Mouse (Mus musculus): ENCODE measurements around the gene Ptcd3.
"Not testable (repeated sequence)": the region's sequence is repeated elsewhere in the genome, so short reads cannot be mapped to it uniquely, and the experiment has no call there.

Ptcd3 gene

DNA sequence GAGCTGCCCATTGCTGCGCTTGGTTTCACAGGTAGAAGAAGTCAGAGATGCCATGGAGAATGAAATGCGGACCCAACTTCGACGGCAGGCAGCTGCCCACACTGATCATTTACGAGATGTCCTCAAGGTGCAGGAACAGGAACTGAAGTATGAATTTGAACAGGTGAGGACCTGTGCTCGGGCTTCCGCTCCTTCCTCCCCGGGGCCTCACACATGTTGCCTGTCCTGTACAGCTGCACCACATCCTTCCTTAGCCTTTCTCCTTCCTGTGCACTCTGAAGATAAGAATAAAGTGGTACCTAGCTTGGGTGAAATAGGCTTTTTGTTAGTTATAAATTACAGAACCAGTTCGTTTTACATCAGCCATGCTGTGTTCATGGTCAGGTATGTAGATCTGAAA is 37.2 kb downstream of the Ptcd3 start:
- no peak for DNase-seq (ENCODE audit: low read depth, low spot score)

DNA sequence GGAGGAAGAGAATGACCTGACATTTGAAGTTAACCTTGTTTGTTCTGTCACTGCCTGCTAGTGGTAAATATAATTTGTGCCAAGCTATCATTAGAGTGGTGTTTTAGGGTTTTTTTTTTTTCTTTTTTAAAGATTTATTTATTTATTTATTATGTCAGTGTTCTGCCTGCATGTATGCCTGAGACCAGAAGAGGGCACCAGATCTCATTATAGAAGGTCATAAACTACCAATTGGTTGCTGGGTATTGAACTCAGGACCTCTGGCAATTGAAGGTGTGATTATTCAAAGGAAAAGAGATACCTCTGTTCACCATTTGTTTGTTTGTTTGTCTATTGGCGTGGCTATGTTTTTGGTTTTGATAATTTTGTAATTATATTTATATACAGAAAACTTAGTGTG is 39.7 kb downstream of the Ptcd3 start:
- DNase-seq (ENCODE audit: low read depth, low spot score) = no peak

DNA sequence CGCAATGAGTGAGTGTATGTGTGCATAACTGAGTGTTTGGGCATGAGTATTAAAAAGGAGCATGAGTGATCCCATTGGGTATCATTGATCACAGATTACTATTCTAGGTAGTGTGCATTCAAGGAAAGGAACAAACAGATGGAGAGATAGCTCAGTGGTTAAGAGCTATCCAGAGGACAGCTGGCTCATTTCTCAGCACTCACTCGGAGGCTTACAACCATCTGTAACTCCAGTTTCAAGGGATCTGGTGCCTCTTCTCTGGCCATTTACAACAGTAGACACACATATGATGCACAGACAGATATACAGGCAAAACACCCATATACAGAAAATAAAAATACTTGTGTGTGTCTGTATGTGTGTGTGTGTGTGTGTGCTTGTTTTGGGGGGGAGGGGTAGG is 40.8 kb downstream of the Ptcd3 start:
- DNase-seq (ENCODE audit: low read depth, low spot score) = no peak

DNA sequence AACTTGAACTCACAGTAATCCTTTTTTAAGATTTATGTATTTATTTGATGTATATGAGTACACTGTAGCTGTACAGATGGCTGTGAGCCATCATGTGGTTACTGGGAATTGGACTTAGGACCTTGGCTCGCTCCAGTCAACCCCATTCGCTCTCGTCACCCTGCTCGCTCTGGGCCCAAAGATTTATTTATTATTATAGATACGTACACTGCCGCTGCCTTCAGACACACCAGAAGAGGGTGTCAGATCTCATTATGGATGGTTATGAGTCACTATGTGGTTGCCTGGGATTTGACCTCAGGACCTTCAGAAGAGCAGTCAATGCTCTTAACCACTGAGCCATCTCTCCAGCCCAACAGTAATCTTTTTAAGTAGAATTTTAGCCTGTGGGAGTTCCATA is 61.6 kb downstream of the Ptcd3 start:
- not testable (repeated sequence) for DNase-seq (ENCODE audit: low read depth, low spot score)

DNA sequence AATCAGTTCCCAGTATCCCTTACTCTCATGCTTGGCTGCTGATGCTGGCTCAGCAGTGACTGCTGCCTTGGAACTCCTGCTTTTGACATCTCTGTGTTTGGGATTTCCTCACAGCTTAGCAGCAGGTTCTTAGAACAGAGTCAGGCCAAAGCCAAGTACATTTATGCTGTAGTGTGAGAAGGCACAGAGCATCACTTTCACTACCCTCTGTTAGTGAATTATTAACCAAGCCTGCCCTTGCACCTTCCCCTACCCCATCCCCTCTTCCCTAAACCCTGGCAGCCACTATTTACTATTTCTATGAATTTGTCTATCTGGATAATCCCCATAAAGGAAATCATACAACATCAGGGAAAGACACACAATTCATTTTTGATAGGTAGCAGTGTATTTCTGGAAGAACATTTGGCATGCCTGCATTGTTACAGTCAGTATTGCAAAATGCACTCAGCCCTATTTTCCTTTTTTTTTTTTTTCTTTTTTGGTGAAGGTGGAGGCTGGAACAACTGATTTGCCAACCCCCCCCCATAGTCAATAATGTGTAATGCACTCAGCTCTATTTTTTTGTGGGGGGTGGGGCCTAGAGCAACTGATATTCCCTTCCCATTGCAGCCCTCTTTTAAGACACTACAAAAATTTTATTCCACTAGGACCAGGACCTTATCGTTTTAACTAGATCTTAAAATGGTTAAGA is 67.8 kb downstream of the Ptcd3 start:
- DNase-seq (ENCODE audit: low read depth, low spot score) = no peak

DNA sequence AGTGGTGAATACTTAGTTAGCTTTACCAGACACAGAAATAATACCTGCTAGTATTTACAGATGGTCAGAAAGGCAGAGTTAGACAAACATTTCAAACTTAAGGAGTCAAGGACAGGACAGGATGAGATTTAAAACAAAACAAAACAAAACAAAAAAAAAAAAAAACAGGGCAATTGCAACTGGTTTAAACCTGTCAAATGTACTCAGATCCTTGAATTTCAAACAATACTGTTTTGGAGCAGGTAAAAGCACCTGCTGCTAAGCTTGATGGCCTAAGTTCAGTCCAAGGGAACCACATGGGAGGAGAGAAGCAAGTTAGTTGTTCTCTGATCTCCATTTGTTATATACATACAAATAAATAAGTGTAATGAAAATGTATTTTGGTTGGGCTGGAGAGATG is 68.7 kb downstream of the Ptcd3 start:
- DNase-seq (ENCODE audit: low read depth, low spot score) = no peak

DNA sequence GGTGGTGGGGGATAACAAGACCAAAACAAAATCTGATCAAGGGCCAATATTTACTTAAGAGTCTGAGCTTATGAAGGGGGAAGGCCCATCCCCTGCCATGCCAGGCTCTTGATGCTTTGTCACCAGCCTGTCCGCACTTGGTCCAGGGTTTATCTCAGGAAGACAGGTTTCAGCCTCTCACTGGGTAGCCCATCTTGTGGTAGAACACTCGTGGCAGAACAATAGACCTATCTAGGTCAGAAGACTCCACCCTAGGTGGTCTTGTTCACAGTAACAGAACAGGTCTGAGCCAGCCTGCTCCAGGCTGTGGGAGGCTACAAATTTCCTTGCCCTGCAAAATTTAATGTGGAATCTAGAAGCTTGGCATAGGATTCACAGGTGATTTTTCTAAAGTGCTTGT is 71.7 kb downstream of the Ptcd3 start:
- no peak for DNase-seq (ENCODE audit: low read depth, low spot score)

DNA sequence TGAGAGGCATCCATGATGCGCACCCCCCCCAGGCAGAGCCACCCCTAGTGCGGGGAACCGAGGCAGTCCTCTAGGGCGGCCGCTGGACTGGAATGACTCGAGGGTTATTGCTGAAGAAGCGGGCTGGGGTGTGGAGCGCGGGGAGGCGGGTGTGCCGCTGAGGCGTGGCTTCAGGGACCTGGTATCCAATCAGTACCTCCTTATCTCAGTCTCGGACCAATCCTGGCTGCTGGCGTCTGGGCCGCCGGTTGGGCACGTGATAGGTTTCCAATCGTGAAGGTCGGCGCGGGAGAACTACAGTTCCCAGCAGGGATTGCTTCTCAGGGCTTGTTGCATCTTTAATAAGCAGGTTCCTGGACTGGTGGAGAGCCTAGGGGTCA is 77.0 kb downstream of the Ptcd3 start:
- DNase-seq (ENCODE audit: low read depth, low spot score) = peak; percentile 94

DNA sequence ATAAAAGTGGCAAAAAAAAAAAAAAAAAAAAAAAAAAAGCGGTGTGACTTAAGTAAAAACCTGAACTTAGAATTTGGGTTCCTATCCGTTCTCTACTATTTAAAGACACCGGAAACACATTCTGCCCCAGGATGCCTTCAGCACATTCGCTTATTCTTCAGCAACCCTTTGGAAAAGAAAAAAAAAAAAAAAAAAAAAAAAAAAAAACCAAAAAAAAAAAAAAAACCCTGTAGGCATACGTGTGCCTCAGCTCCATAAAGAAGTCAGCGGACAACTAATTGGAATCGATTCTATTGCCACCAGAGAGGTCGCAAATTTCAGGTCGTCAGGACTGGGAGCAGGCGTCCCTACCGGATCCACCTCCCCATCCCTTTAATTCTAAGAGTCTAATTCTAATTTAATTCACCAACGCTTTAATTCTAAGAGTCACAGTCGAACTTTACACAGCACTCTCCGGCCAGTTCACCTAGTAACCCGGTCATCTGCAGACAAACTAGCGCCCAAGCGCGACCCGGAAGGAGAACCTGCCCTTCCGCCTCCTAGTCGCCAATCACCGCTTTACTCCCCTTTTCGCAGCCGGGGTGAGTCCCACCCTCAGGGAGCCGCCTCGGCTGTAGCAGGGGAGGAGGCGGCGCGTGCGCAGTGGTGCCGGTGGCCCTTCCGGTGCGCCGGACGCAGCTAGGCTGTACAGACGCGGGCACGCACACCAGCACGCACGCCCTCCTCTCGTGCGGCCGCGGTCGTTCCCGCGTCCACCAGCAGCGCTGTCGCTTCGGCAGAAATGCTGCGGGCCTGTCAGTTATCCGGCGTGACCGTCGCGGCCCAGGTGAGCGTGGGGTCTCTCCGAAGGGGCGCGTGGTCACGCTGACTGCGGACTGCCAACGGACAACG is 77.6 kb downstream of the Ptcd3 start, which contains the start of gene Immt:
Immt (plus strand) TSS at position 642 of the 891 bp plus-strand sequence.
- DNase-seq (ENCODE audit: low read depth, low spot score) = peak; percentile 95
